Mouse (Mus musculus) C2C12 (cell line): ENCODE measurements at regions not wholly inside any gene's neighbourhood (a gene's known extent, or its start where the extent isn't known, plus 50 kb on each side); places are given as distances from the start of the nearest gene placed in this dataset.

Experiments used
- CTCF ChIP-seq: IDR thresholded peaks from one replicate; pipeline ENCODE4 v1.5.1; 2011; ENCODE audit not compliant: control insufficient read depth, insufficient read depth, insufficient read length
- MAX ChIP-seq: IDR thresholded peaks from one replicate; pipeline ENCODE4 v1.6.1; 2011; ENCODE audit warnings: mild to moderate bottlenecking, control low read depth
- MYOD1 ChIP-seq: IDR thresholded peaks from one replicate; pipeline ENCODE4 v1.6.1; 2011; ENCODE audit warnings: low read depth; ENCODE audit not compliant: control insufficient read depth, insufficient read length

DNA sequence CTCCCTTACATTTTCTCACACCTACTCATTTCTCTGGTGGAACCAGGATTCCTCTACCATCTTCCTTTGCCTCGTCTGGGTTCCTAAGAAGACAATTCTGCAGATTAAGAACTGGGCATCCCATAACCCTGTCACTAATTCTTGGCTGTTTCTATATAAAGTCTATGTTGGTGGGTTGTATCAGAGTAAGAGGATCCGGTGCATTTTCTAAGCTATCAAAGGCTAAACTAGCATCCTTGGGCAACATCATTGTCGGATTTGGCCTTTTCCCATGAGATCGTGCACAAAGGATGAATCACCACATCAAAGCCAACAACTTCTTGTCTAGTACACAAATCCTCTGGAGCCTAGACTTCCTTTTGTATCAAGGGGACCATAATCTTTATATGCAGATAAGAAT lies 137.3 kb downstream of the Tgfb2 start:
- TF ChIP-seq CTCF (no peak), MAX (no peak), MYOD1 (no peak)
